Mouse (Mus musculus): ENCODE measurements around the gene Ppm1a.

DNA sequence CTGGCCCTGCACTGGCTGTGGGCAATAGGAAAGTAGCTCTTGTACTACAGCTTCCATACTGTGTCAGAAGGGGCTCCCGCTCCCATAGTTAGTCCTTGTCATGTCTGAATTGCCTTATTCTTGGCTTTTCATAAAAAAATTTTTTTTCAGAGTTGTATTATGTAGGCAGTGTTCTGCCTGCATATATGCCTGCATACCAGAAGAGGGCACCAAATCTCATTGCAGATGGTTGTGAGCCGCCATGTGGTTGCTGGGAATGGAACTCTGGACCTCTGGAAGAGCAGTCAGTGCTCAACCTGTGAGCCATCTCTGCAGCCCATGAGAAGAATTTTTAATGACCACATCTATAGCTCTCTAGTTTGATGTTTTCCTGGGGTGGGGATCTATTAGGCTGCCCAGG is 13.9 kb downstream of the Ppm1a start:
- TF ChIP-seq CTCF (IDR thresholded peaks at IDR 0.05; ENCODE audit: control insufficient read depth, insufficient read depth, insufficient read length) = no peak
- no peak for TF ChIP-seq CEBPB (IDR thresholded peaks at IDR 0.05; ENCODE audit: low read depth)
- TF ChIP-seq MYOG (IDR thresholded peaks at IDR 0.05; ENCODE audit: control insufficient read depth, extremely low read depth, insufficient read length) = no peak
